Mouse (Mus musculus) naive thymus-derived CD4-positive, alpha-beta T cell, adult 5 months (primary cell): Measurements from ENCODE around the gene Glyctk. TPM values are rescaled to one million over a fixed set of nuclear protein-coding genes. Genes with fewer than 3 reads are reported as not detected.

ENCODE experiments used
- polyA plus RNA-seq: library from polyadenylated mRNA; unstranded; fragments of 100-300 nt; shearing (Covaris generic); gene quantifications from one replicate; pipeline ENCODE4 v1.2.1, GENCODE M21; 2017

Gene Glyctk
- 4.4 TPM for polyA plus RNA-seq

GRCm38 (mm10) chr9:106158037-106158491, at the start of gene Glyctk:
Glyctk (minus strand) TSS chr9:106158138.

GRCm38 (mm10) chr9:106202819-106203636, 45.1 kb upstream of the Glyctk start, which contains the start of gene Twf2:
Twf2 (plus strand) TSS chr9:106203108.

DNA sequence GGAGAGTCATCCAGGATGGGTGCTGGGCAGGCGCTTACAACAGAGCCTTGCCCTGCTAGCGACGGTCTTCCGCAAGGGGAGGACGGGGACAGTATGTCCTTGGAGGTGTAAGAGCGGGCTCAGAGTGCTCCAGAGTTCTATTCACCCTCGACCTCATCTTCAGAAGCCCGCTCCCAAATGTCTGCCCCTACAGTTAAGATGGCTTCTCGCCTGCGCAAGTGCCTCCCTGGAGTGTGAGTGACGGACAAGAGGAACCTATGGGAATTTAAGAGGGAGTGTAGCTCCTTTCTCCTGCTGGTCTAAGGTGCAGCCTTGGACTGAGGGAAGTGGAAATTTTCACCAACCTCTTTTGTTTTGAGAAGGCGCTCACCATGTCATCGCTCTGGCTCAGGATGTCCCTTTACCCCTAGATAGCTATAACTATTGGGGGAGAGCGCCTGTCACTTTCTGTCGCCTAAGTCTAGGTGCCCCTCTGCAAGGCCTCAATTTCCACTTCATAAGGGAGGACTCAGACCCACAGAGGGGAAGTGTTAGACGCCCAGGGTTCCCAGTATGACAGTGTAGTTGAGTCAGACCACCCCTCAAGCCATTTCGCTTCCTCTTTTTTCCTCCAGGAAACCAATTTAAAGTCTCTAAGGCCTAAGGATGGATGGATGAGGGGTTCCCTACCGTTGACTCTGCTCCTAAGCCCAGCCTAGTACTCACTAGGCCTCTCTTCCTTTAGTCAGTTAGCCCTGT, 41.8 kb upstream of the Glyctk start, which contains the start of gene Ppm1m:
TSS of gene Ppm1m (minus strand) at position 212 of the 738 bp plus-strand sequence.

DNA sequence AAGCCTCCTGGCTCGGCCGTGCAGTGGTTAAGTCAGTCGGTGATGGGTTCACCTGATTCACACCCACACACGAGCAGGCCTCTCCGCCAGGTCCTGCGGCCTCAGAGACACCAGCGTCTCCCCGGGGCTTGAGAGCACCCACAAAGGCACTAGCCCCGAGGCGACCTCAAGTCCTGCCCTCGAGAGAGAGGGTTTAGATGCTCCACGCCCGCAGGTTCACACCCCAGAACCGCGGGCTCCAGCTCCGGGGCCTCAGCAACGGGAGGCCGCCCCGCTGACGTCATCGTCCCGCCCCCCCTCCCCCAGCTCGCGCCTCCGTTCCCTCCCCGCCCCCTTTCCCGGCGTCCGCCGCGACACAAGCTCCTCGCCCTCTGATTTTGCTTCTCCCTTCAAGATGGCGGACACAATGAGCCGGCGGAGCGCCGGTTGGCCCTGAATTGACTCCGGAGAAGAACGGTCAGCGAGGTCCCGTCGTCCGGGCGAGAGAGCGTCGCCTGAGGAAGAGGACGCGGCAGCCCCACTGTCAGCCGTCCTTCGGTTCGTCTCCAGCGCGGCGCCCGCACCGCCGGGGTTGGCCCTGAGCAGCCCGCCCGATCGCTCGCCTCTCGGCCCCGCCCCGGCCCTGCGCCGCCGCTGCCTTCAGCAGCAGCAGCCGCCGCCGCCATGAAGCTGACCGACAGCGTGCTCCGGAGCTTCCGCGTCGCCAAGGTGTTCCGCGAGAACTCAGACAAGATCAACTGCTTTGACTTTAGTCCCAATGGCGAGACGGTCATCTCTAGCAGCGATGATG, 12.8 kb upstream of the Glyctk start, which contains the start of gene Wdr82:
TSS of gene Wdr82 (plus strand) at position 373 of the 790 bp plus-strand sequence.

Other genes starting within 250 kb of the Glyctk start
- gene Col6a5, start 197.5 kb downstream of the Glyctk start, polyA plus RNA-seq = not detected
- gene Col6a4, start 61.4 kb downstream of the Glyctk start, polyA plus RNA-seq = not detected
- gene Wdr82, start 12.8 kb upstream of the Glyctk start, polyA plus RNA-seq = 64.4 TPM
- gene Ppm1m, start 41.6 kb upstream of the Glyctk start, polyA plus RNA-seq = 41.3 TPM
- gene Twf2, start 45.0 kb upstream of the Glyctk start, polyA plus RNA-seq = 141 TPM
- not detected for gene Tlr9, start 64.5 kb upstream of the Glyctk start, polyA plus RNA-seq
- 33.6 TPM for gene Alas1, start 90.5 kb upstream of the Glyctk start, polyA plus RNA-seq
- gene Poc1a, start 122.9 kb upstream of the Glyctk start, polyA plus RNA-seq = 3.2 TPM
- gene Dusp7, start 210.5 kb upstream of the Glyctk start, polyA plus RNA-seq = 27.5 TPM